Comparison of ENCODE assay signal across 10 mouse cellular contexts in genomic region chr10:120717159-120717567, GRCm38 (mm10).
DNase-seq lines count a peak whose midpoint lies in the region; ATAC-seq and TF ChIP-seq lines count a peak whose summit lies in the region.
"Had no signal": no experiment of that assay in that cellular context is flagged by ENCODE, and none has a peak within 500 bp of the region (broad histone marks: within the 10 kb centered on the region; RNA-seq: fewer than 3 reads in every experiment).

No protein-coding gene starts in this region.

- no peak overlapping the region for H3K4me3 ChIP-seq in gastrocnemius, adult 2 months
- no peak overlapping the region for H3K4me3 ChIP-seq in forebrain, embryonic 11.5 days (ENCODE audit: low read depth, low read length)
- H3K4me3 ChIP-seq: midbrain, embryonic 12.5 days had no signal

- no peaks in the 10 kb centered on the region for H3K36me3 ChIP-seq in forebrain, embryonic 11.5 days (ENCODE audit: control insufficient read depth, insufficient read depth, low read length)
- H3K36me3 ChIP-seq: midbrain, embryonic 12.5 days had no signal

- H3K9me3 ChIP-seq in forebrain, embryonic 11.5 days (ENCODE audit: control insufficient read depth, low read length) = no peaks in the 10 kb centered on the region
- H3K9me3 ChIP-seq: midbrain, embryonic 12.5 days had no signal

- no peak overlapping the region for H3K9ac ChIP-seq in forebrain, embryonic 11.5 days (ENCODE audit: low read length)
- H3K9ac ChIP-seq: midbrain, embryonic 12.5 days had no signal

- no peak overlapping the region for H3K4me2 ChIP-seq in forebrain, embryonic 11.5 days (ENCODE audit: low read depth, low read length, severe bottlenecking)
- H3K4me2 ChIP-seq: midbrain, embryonic 12.5 days had no signal

- TF ChIP-seq CTCF in gastrocnemius, adult 2 months (IDR thresholded peaks at IDR 0.05) = no peak

- H3K27ac ChIP-seq in gastrocnemius, adult 2 months = no peak overlapping the region
- H3K27ac ChIP-seq in forebrain, embryonic 11.5 days (ENCODE audit: low read depth, low read length) = no peak overlapping the region
- H3K27ac ChIP-seq: midbrain, embryonic 12.5 days had no signal

- peaks cover 4% of the 10 kb centered on the region for H3K27me3 ChIP-seq in forebrain, embryonic 11.5 days (ENCODE audit: control insufficient read depth, insufficient read depth, low read length)

- ATAC-seq in forebrain, embryonic 11.5 days (replicated peaks; ENCODE audit: low FRiP score) = no peak

- peaks cover 13% of the 10 kb centered on the region for H3K4me1 ChIP-seq in forebrain, embryonic 11.5 days (replicated peaks; ENCODE audit: control insufficient read depth, insufficient read depth, low read length)

- 77% methylated on average over 11 of the region's 11 CpGs for WGBS in forebrain, embryonic 11.5 days

- DNase-seq in gastrocnemius, adult 2 months = peak; percentile 25
- DNase-seq in gastrocnemius, adult 18-20 months (ENCODE audit: low spot score) = no peak
- DNase-seq in heart, adult 8-10 months (ENCODE audit: low spot score) = peak; percentile 12
- DNase-seq in kidney, postnatal 10 days = peak; percentile 71
- DNase-seq in mesoderm, embryonic 11.5 days (ENCODE audit: low read depth, low spot score) = peak; percentile 58
- DNase-seq in forebrain, embryonic 11.5 days (ENCODE audit: low spot score) = no peak
- no peak for DNase-seq in layer of hippocampus, adult 11-12 months (ENCODE audit: low spot score)
- DNase-seq in left cerebral cortex, adult 9 months (ENCODE audit: low spot score in 2 of 2) = no peak
- DNase-seq: gastrocnemius, postnatal 36 days had no signal

- intact Hi-C loops in gastrocnemius, adult 2 months (cut with DNase I) = no loop called here

Comparison
In these comparisons a context has a peak if more than half of its experiments do, and no peak if none do; other contexts are left out.
1. DNase-seq: peak in gastrocnemius, adult 2 months (single experiment), heart, adult 8-10 months (single experiment), kidney, postnatal 10 days (single experiment) and mesoderm, embryonic 11.5 days (single experiment); none in gastrocnemius, adult 18-20 months (single experiment), forebrain, embryonic 11.5 days (single experiment), layer of hippocampus, adult 11-12 months (single experiment) and left cerebral cortex, adult 9 months (0 of 2).